Mouse (Mus musculus) neural tube, embryonic 10.5 days (tissue): ENCODE measurements at regions not wholly inside any gene's neighbourhood (a gene's known extent, or its start where the extent isn't known, plus 50 kb on each side); places are given as distances from the start of the nearest gene placed in this dataset.

Experiments used
- DNase-seq: peaks from one replicate; pipeline ENCODE4 v3.0.0-alpha.2; 2017; ENCODE audit warnings: low spot score; ENCODE audit errors: extremely low spot score

- DNase-seq = no peak
Measured at GRCm38 (mm10) chr5:73796201-73796600, 145.0 kb downstream of the Spata18 start.

GRCm38 (mm10) chr5:73797980-73798379 is 146.8 kb downstream of the Spata18 start:
- no peak for DNase-seq

- DNase-seq = no peak
Measured at GRCm38 (mm10) chr5:73803431-73803830, 152.3 kb downstream of the Spata18 start.

GRCm38 (mm10) chr5:73804556-73805230 is 153.5 kb downstream of the Spata18 start:
- DNase-seq = no peak

GRCm38 (mm10) chr5:73810660-73811059 is 159.5 kb downstream of the Spata18 start:
- peak; percentile 38 for DNase-seq

GRCm38 (mm10) chr5:73811094-73811521 is 159.9 kb downstream of the Spata18 start:
- peak; percentile 46 for DNase-seq

- no peak for DNase-seq
Measured at GRCm38 (mm10) chr5:73815752-73816151, 164.6 kb downstream of the Spata18 start.

- no peak for DNase-seq
Measured at GRCm38 (mm10) chr5:73817180-73817579, 166.0 kb downstream of the Spata18 start.

GRCm38 (mm10) chr5:73821956-73822545 is 170.9 kb downstream of the Spata18 start:
- DNase-seq = no peak

GRCm38 (mm10) chr5:73823421-73823820 is 172.2 kb downstream of the Spata18 start:
- DNase-seq = no peak

GRCm38 (mm10) chr5:73826941-73827340 is 175.8 kb downstream of the Spata18 start:
- DNase-seq = no peak

- no peak for DNase-seq
Measured at GRCm38 (mm10) chr5:73833721-73834120, 182.5 kb downstream of the Spata18 start.

GRCm38 (mm10) chr5:73843776-73844175 is 192.6 kb downstream of the Spata18 start:
- DNase-seq = peak; percentile 7

- DNase-seq = peak; percentile 8
Measured at GRCm38 (mm10) chr5:73846096-73846782, 195.1 kb downstream of the Spata18 start.

GRCm38 (mm10) chr5:73846783-73847151 is 195.6 kb downstream of the Spata18 start:
- DNase-seq = peak; percentile 12

GRCm38 (mm10) chr5:73851501-73851900 is 200.3 kb downstream of the Spata18 start:
- peak; percentile 11 for DNase-seq

GRCm38 (mm10) chr5:73854025-73854773 is 203.0 kb downstream of the Spata18 start:
- peak; percentile 84 for DNase-seq

GRCm38 (mm10) chr5:73854774-73855371 is 203.7 kb downstream of the Spata18 start:
- DNase-seq = no peak

GRCm38 (mm10) chr5:73859320-73859719 is 208.1 kb downstream of the Spata18 start:
- no peak for DNase-seq

- peak; percentile 64 for DNase-seq
Measured at GRCm38 (mm10) chr5:73864138-73864761, 204.0 kb downstream of the Usp46 start.
